Mouse (Mus musculus) brain, embryonic 14.5 days (tissue): Measurements from ENCODE around the gene Adap1.

Experiments used
- CTCF ChIP-seq: fragments of 200-500 bp; IDR thresholded peaks from 2 replicates; pipeline ENCODE4 v1.5.1; 2012; ENCODE audit warnings: inconsistent platforms, mild to moderate bottlenecking, moderate library complexity, borderline replicate concordance; ENCODE audit not compliant: insufficient read depth, insufficient read length; ENCODE audit errors: extremely low read depth
- POLR2A ChIP-seq: fragments of 200-500 bp; IDR thresholded peaks from 2 replicates; pipeline ENCODE4 v1.6.1; 2012; ENCODE audit warnings: mild to moderate bottlenecking, inconsistent platforms, borderline replicate concordance; ENCODE audit not compliant: poor library complexity, insufficient read depth, insufficient read length, severe bottlenecking; ENCODE audit errors: extremely low read depth

DNA sequence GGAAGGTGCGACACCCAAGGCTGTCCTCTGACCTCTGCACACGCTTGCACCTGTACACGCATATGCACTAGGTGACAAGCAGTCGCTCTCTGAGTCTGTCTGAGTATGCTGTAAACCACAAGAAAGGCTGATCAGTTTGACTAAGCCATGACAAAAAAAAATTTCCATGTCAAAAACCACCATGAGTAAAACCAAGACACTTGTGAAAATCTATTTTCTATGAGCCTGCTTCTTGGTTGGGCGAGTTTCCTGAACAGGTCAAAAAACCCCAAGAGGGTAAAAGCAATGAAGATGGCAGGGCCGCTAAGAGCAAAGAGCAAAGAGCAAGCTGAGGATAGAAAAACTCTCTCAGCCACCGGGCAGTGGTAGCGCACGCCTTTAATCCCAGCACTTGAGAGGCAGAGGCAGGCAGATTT, 21.8 kb downstream of the Adap1 start:
- TF ChIP-seq POLR2A (no peak), CTCF (no peak)
